9 mouse cellular contexts compared by ENCODE assay signal in the genomic region with DNA sequence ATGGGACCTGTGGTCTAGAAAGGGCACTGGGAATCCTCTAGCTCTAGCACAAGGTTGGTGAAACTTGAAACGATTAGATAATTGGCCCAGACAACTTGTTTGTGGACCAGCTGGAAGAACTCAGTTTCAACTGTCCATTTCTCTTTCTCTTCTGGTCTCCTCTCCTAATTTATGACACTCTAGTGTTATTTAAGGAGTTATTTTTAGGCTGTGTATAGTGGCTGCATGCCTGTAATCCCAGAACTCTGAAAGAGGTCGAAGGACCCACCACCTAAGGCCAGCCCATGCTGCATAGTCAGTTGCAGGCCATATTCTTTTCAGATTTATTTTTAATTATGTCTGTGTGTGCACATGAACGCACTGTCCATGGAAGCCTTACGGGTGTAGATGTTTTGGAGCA. TPM values are rescaled to one million over a fixed set of nuclear protein-coding genes. Genes with fewer than 3 reads are reported as not detected.
DNase-seq lines count a peak whose midpoint lies in the region; ATAC-seq and TF ChIP-seq lines count a peak whose summit lies in the region.
"Had no signal": no experiment of that assay in that cellular context is flagged by ENCODE, and none has a peak within 500 bp of the region (broad histone marks: within the 10 kb centered on the region; RNA-seq: fewer than 3 reads in every experiment).

No protein-coding gene starts in this region.

- intact Hi-C loops in left cerebral cortex, postnatal 10 days (cut with DNase I), result no loop called here

- peak overlapping the region; percentile 74 for H3K4me3 ChIP-seq in kidney, embryonic 15.5 days (replicated peaks)
- peak overlapping the region; percentile 99 for H3K4me3 ChIP-seq in heart, embryonic 15.5 days
- no peak overlapping the region; the same call in 1 of the 2 replicates for H3K4me3 ChIP-seq in limb, embryonic 14.5 days (replicated peaks; ENCODE audit: low read length)
- peak overlapping the region; percentile 91 for H3K4me3 ChIP-seq in neural tube, embryonic 15.5 days (replicated peaks)

- no peak for DNase-seq in kidney, postnatal 25 days
- no peak for DNase-seq in limb, embryonic 14.5 days (ENCODE audit: low spot score)
- no peak for DNase-seq in urinary bladder, postnatal 36 days (ENCODE audit: low spot score in 2 of 2)
- no peak for DNase-seq in left cerebral cortex, adult 18-20 months (ENCODE audit: low spot score in 2 of 2)
- no peak for DNase-seq in left cerebral cortex, postnatal 10 days (ENCODE audit: extremely low spot score in 1 of 2, low spot score in 2 of 2)
- DNase-seq: left cerebral cortex, postnatal 4 days had no signal

- H3K27ac ChIP-seq in kidney, embryonic 15.5 days, result peak overlapping the region; percentile 96
- H3K27ac ChIP-seq in heart, embryonic 15.5 days, result peak overlapping the region; percentile 95
- no peak overlapping the region for H3K27ac ChIP-seq in limb, embryonic 14.5 days (replicated peaks; ENCODE audit: low read depth, low read length)
- H3K27ac ChIP-seq in neural tube, embryonic 15.5 days (replicated peaks), result peak overlapping the region; percentile 13; the same call in 1 of the 2 replicates

- H3K9ac ChIP-seq in kidney, embryonic 15.5 days, result no peak overlapping the region
- H3K9ac ChIP-seq in heart, embryonic 15.5 days, result no peak overlapping the region
- no peak overlapping the region for H3K9ac ChIP-seq in limb, embryonic 14.5 days (ENCODE audit: low read depth, low read length, severe bottlenecking)
- peak overlapping the region; percentile 91; the same call in 1 of the 2 replicates for H3K9ac ChIP-seq in neural tube, embryonic 15.5 days (replicated peaks)

- WGBS in kidney, embryonic 15.5 days, result 42% methylated on average over 4 of the region's 4 CpGs
- 56% methylated on average over 4 of the region's 4 CpGs for WGBS in heart, embryonic 15.5 days
- 89% methylated on average over 4 of the region's 4 CpGs for WGBS in limb, embryonic 14.5 days
- 73% methylated on average over 4 of the region's 4 CpGs for WGBS in neural tube, embryonic 15.5 days

- no peaks in the 10 kb centered on the region for H3K27me3 ChIP-seq in kidney, embryonic 15.5 days
- no peaks in the 10 kb centered on the region for H3K27me3 ChIP-seq in heart, embryonic 15.5 days
- no peaks in the 10 kb centered on the region for H3K27me3 ChIP-seq in limb, embryonic 14.5 days (ENCODE audit: control insufficient read depth, insufficient read depth, low read length)
- H3K27me3 ChIP-seq in neural tube, embryonic 15.5 days (replicated peaks), result no peaks in the 10 kb centered on the region

- peaks cover 28% of the 10 kb centered on the region for H3K4me1 ChIP-seq in kidney, embryonic 15.5 days
- H3K4me1 ChIP-seq in heart, embryonic 15.5 days (replicated peaks), result peaks cover 25% of the 10 kb centered on the region
- peaks cover 16% of the 10 kb centered on the region for H3K4me1 ChIP-seq in limb, embryonic 14.5 days (ENCODE audit: control insufficient read depth, insufficient read depth, low read length)
- H3K4me1 ChIP-seq in neural tube, embryonic 15.5 days, result peaks cover 27% of the 10 kb centered on the region

- H3K4me2 ChIP-seq in kidney, embryonic 15.5 days, result peak overlapping the region; percentile 81
- H3K4me2 ChIP-seq in heart, embryonic 15.5 days, result peak overlapping the region; percentile 80
- H3K4me2 ChIP-seq in limb, embryonic 14.5 days (replicated peaks; ENCODE audit: low read depth, low read length, severe bottlenecking), result peak overlapping the region; percentile 70; the same call in 1 of the 2 replicates
- H3K4me2 ChIP-seq in neural tube, embryonic 15.5 days, result peak overlapping the region; percentile 83

- H3K9me3 ChIP-seq in kidney, embryonic 15.5 days (replicated peaks), result no peaks in the 10 kb centered on the region
- H3K9me3 ChIP-seq in heart, embryonic 15.5 days (replicated peaks), result no peaks in the 10 kb centered on the region
- no peaks in the 10 kb centered on the region for H3K9me3 ChIP-seq in limb, embryonic 14.5 days (ENCODE audit: control insufficient read depth, low read length)
- H3K9me3 ChIP-seq in neural tube, embryonic 15.5 days (replicated peaks), result no peaks in the 10 kb centered on the region

- TF ChIP-seq POLR2A in limb, embryonic 14.5 days (IDR thresholded peaks at IDR 0.05; ENCODE audit: borderline replicate concordance, extremely low read depth, insufficient read depth, insufficient read length), result no peak

- peaks cover 10% of the 10 kb centered on the region for H3K36me3 ChIP-seq in kidney, embryonic 15.5 days
- H3K36me3 ChIP-seq in heart, embryonic 15.5 days, result peaks cover 5% of the 10 kb centered on the region
- H3K36me3 ChIP-seq in limb, embryonic 14.5 days (ENCODE audit: control insufficient read depth, insufficient read depth, low read length), result peaks cover 9% of the 10 kb centered on the region
- peaks cover 7% of the 10 kb centered on the region for H3K36me3 ChIP-seq in neural tube, embryonic 15.5 days

- ATAC-seq in kidney, embryonic 15.5 days (replicated peaks; ENCODE audit: low FRiP score), result no peak
- ATAC-seq in heart, embryonic 15.5 days (replicated peaks; ENCODE audit: insufficient number of reproducible peaks, insufficient read depth, low FRiP score, low read depth), result no peak
- no peak for ATAC-seq in limb, embryonic 14.5 days (ENCODE audit: low FRiP score, low read depth)
- ATAC-seq in neural tube, embryonic 15.5 days (ENCODE audit: low FRiP score), result no peak

RNA-seq across cellular contexts. Expression of a gene that starts 0.9 kb away (rescaled TPM):
- 18.1 and 21.1 TPM in 2 replicates for polyA plus RNA-seq in kidney, embryonic 15.5 days (2015; fragmentation: Nextera tagmentation; extraction: Ambion mirVana)
- polyA plus RNA-seq in heart, embryonic 15.5 days (2015; fragmentation: Nextera tagmentation; extraction: Ambion mirVana), result 10.5 and 12.4 TPM in 2 replicates
- 41.0 and 49.9 TPM in 2 replicates for polyA plus RNA-seq in limb, embryonic 14.5 days (2012; rRNA removed)
- 27.8 and 29.6 TPM in 2 replicates for polyA plus RNA-seq in limb, embryonic 14.5 days (2014; fragmentation: Nextera tagmentation; extraction: Ambion mirVana)
- polyA plus RNA-seq in neural tube, embryonic 15.5 days (2015; fragmentation: Nextera tagmentation; extraction: Ambion mirVana), result 18.6 and 20.6 TPM in 2 replicates
- total RNA-seq in left cerebral cortex, adult 18-20 months (2021), result 10 to 100 TPM; 49.4 to 53.9 TPM
- 10 to 100 TPM; 47.5 to 49.6 TPM for total RNA-seq in left cerebral cortex, postnatal 10 days (2021)

RNA-seq across cellular contexts. Expression of a gene that starts 32.8 kb away (rescaled TPM):
- not detected in 2 replicates for polyA plus RNA-seq in kidney, embryonic 15.5 days (2015; fragmentation: Nextera tagmentation; extraction: Ambion mirVana)
- not detected in 2 replicates for polyA plus RNA-seq in heart, embryonic 15.5 days (2015; fragmentation: Nextera tagmentation; extraction: Ambion mirVana)
- not detected in 2 replicates for polyA plus RNA-seq in limb, embryonic 14.5 days (2012; rRNA removed)
- polyA plus RNA-seq in limb, embryonic 14.5 days (2014; fragmentation: Nextera tagmentation; extraction: Ambion mirVana), result not detected in 2 replicates
- not detected in 2 replicates for polyA plus RNA-seq in neural tube, embryonic 15.5 days (2015; fragmentation: Nextera tagmentation; extraction: Ambion mirVana)
- not detected for total RNA-seq in left cerebral cortex, adult 18-20 months (2021)
- total RNA-seq in left cerebral cortex, postnatal 10 days (2021), result not detected
- total RNA-seq: left cerebral cortex, postnatal 4 days had no signal

RNA-seq across cellular contexts. Expression of a gene that starts 53.3 kb away (rescaled TPM):
- polyA plus RNA-seq in kidney, embryonic 15.5 days (2015; fragmentation: Nextera tagmentation; extraction: Ambion mirVana), result 45.6 TPM in 2 replicates
- 21.8 and 25.6 TPM in 2 replicates for polyA plus RNA-seq in heart, embryonic 15.5 days (2015; fragmentation: Nextera tagmentation; extraction: Ambion mirVana)
- polyA plus RNA-seq in limb, embryonic 14.5 days (2012; rRNA removed), result 41.4 and 46.7 TPM in 2 replicates
- polyA plus RNA-seq in limb, embryonic 14.5 days (2014; fragmentation: Nextera tagmentation; extraction: Ambion mirVana), result 31.9 and 41.4 TPM in 2 replicates
- polyA plus RNA-seq in neural tube, embryonic 15.5 days (2015; fragmentation: Nextera tagmentation; extraction: Ambion mirVana), result 30.0 and 35.1 TPM in 2 replicates
- 10 to 100 TPM; 13.0 to 13.7 TPM for total RNA-seq in left cerebral cortex, adult 18-20 months (2021)
- total RNA-seq in left cerebral cortex, postnatal 10 days (2021), result 10 to 100 TPM; 19.7 to 21.6 TPM
